Mouse (Mus musculus) bone marrow, adult 2 months (tissue): ENCODE measurements around the gene Slc17a5. TPM values are rescaled to one million over a fixed set of nuclear protein-coding genes. Genes with fewer than 3 reads are reported as not detected.

Experiments used
- H3K27ac ChIP-seq: fragments of 200-500 bp; 2 replicates; pipeline ENCODE4 v1.5.1; 2012; ENCODE audit warnings: low read depth, mild to moderate bottlenecking, control low read depth, inconsistent platforms, low read length; ENCODE audit not compliant: control insufficient read depth, poor library complexity, insufficient read depth
- H3K4me1 ChIP-seq: fragments of 200-500 bp; 2 replicates; pipeline ENCODE4 v1.6.1; 2011; ENCODE audit warnings: low read length; ENCODE audit not compliant: control insufficient read depth, insufficient read depth
- H3K4me3 ChIP-seq: fragments of 200-500 bp; replicated peaks from 2 replicates; pipeline ENCODE3; 2011; ENCODE audit warnings: mild to moderate bottlenecking, low read depth, low read length, control low read depth; ENCODE audit not compliant: control insufficient read depth
- CTCF ChIP-seq: fragments of 200-500 bp; IDR thresholded peaks from 2 replicates; pipeline ENCODE4 v1.5.1; 2011; ENCODE audit warnings: low read length, control low read depth; ENCODE audit not compliant: control insufficient read depth, insufficient read depth
- POLR2A ChIP-seq: fragments of 200-500 bp; IDR thresholded peaks from 2 replicates; pipeline ENCODE4 v1.6.1; 2011; ENCODE audit warnings: low read depth, mild to moderate bottlenecking, control low read depth, low read length, borderline replicate concordance; ENCODE audit not compliant: control insufficient read depth
- WGBS: fragments of 180-500 bp; shearing (Covaris S2); methylation state at CpG from one replicate; pipeline ENCODE4 v1.1.7; 2018; 5-methylcytosine and 5-hydroxymethylcytosine counted together
- polyA plus RNA-seq: library from polyadenylated mRNA; stranded (reverse); fragments of >200 nt; gene quantifications from 2 replicates; pipeline ENCODE4 v1.2.4, GENCODE M21; 2011; ENCODE audit warnings: low replicate concordance; ENCODE audit not compliant: missing spikeins, insufficient read depth, insufficient read length

Slc17a5 gene
- polyA plus RNA-seq: 0.83 and 2.3 TPM in 2 replicates

DNA sequence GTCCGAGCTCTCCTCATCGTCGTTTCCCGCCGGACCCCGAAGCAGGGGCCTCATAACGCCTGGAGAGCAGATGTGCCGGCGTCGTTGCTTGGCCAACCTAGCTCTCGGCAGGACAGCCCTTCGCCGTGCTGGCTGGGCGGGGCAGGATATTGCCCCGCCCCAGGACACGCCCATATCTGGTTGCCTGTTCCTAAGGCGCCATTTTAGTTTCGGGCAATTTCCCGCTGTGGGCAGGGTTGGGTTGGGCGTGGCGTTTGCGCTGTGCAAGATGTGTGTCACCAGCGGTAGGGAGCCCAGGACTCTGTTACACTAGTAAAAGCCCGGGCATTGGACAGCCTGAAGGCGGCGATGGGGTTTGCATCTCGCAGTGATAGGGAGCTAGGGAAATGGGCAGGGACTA is at the start of gene Slc17a5:
TSS of gene Slc17a5 (minus strand) at position 128 of the 400 bp plus-strand sequence.
- WGBS: under 1% methylated on average over 27 of the region's 27 CpGs
- Histone ChIP-seq H3K27ac (peak within 1 kb of the TSS; percentile 56), H3K4me3 (peak within 1 kb of the TSS; percentile 91), H3K4me1 (no peaks in the 10 kb centered on the region)
- TF ChIP-seq CTCF: no peak
- TF ChIP-seq POLR2A: peak; percentile 72

DNA sequence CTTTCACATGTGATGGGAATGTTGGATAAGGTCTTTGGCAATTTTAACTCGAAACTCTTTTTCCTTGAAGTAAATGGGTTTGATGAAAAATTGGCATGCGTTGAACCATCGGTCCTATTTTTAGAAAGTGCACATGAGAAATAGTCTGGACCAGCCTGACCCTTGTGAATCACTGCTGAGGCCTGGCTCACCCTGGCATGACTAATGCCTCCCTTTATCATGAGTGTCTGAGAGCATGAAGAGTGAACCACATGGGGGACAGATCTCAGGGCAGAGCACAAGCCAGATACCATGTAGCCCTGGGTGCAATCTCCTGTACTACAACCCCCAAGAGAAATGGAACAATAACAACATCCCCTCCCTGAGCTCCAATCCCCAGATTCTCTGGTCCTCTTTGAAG is 46.1 kb upstream of the Slc17a5 start:
- 84% methylated on average over 3 of the region's 3 CpGs for WGBS
- no peak overlapping the region for H3K4me3 ChIP-seq
- H3K27ac ChIP-seq: no peak overlapping the region
- no peaks in the 10 kb centered on the region for H3K4me1 ChIP-seq
- TF ChIP-seq POLR2A (no peak), CTCF (no peak)

DNA sequence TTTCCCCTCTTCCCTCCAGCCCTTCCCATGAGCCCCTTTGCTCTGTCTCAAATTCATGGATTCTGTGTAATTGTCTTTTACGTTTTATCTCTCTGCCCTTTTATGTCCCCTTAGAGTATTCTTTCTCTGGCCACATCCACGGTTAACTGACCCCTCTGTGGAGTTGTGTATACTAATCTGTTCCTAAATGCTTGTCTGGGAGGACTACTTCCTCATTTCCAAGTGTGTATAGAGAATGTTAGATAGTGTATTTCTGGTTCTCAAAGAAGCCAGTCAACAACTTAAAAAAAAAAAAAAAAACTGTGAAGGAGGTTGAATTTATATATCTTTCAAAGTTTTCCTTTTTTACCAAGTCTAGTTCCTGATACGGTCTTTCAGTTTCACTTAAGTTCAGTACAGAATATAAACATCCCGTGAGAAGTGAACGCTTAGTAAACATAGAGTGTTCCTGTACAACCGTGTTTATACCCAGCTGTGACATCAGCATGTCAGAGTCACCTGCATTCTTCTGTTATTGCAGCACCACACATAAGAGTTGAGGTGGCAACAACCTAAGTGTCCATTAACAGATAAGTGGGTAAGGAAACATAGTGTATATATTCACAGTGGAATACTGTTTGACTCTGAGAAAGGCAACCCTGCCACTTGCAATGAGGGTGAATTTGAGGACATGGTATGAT is 44.1 kb upstream of the Slc17a5 start:
- Histone ChIP-seq H3K27ac (no peak overlapping the region), H3K4me3 (no peak overlapping the region), H3K4me1 (no peaks in the 10 kb centered on the region)
- TF ChIP-seq POLR2A (no peak), CTCF (no peak)
- WGBS: 18% methylated on average over 6 of the region's 6 CpGs

DNA sequence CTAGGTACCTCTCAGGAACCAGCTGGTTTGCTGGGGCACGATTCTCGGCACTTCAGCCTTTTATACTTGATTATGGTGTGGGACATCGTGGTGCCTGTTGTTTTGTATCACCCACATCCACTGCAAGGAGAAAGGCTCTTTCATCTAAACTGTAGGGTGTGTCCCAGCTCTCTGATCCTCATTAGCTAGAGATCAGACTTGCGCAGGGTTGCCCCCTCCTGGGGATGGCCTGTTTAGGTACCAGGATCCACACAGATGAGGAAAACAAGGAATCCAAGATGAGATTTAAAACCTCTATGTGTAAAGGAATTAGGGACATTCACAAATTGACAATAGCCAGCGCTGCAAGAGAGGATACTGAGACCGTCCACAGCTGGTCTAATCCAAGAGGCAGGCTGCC is 42.1 kb upstream of the Slc17a5 start:
- Histone ChIP-seq H3K27ac (no peak overlapping the region), H3K4me3 (no peak overlapping the region), H3K4me1 (no peaks in the 10 kb centered on the region)
- 64% methylated on average over 6 of the region's 6 CpGs for WGBS
- no peak for TF ChIP-seq CTCF
- no peak for TF ChIP-seq POLR2A

DNA sequence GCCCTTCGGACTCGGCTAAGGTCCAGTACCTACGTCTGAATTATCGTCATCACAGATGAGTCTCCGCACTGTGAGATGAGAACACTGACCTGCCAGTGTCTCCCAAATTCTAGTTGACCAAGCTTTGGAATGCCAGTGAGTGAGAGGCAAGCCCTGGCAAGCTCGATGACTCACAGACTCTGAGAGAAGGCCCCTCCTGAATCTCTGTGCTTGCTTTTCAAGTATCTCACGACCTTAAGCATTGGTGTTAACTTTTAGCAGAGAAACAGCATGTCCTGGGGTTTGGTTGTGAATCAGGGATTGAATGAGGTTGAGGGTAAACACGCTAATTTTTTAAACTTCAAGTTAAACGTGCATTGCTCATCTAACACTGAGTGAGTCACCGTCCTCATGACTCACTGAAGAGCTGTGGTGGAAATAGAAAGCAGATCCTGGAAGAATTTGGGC is 35.5 kb upstream of the Slc17a5 start:
- Histone ChIP-seq H3K27ac (no peak overlapping the region), H3K4me3 (no peak overlapping the region), H3K4me1 (no peaks in the 10 kb centered on the region)
- WGBS: 65% methylated on average over 10 of the region's 10 CpGs
- TF ChIP-seq POLR2A (no peak), CTCF (no peak)

DNA sequence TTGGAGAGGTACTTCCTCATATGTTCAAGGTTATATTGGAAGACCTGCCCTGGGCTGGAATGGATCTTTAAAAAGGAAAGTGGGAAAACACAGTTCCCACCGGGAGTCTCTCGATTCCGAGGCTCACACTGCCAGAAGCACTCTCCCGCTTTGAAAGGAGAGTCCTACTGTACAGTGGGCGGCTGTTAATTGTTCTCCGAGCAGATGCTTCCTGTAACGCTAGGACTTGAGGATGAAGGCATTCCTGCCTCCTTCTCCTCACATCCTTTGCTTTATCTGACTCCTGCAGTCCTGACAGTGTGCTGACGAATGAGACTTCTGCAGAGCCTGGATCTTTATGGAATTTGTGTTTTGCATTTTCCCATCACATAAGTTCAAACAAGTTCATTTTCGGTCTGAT is 31.4 kb upstream of the Slc17a5 start:
- TF ChIP-seq POLR2A: no peak
- TF ChIP-seq CTCF: no peak
- 69% methylated on average over 9 of the region's 9 CpGs for WGBS
- Histone ChIP-seq H3K4me1 (no peaks in the 10 kb centered on the region; the same call in 1 of the 2 replicates), H3K27ac (no peak overlapping the region), H3K4me3 (no peak overlapping the region)

DNA sequence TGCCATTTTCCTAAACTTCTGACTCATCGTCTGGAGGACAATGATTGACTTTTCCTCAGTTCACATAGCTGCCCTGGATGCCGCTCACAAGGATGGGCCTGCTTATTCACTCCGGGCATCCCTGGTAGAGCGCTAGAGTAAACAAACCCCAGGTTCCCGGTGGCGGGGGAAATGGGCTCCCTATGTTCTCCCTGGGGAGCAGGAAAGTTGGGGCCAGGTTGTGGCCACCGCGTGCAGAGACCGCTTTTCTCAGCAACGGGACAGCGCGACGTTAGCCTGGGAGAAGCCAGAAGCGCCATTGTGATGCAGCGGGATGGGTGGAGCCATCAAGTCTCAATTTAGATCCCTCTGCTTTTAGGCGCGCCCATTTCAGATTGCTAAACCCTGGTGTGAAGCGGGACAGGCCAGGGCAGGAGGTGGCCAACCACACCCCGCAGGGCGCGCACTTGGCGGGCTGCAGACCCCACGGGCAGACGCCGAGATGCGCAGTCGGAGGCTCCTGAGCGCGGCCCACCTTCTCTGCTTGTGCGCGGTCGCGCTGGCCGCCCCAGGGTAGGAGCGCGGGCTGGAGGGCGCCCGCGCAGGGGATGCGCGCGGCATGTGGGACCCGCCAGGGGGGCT is 27.7 kb upstream of the Slc17a5 start, which contains the start of gene Cd109:
TSS of gene Cd109 (plus strand) at position 146 of the 621 bp plus-strand sequence.
- no peak within 1 kb of the TSS; the same call in 1 of the 2 replicates for H3K27ac ChIP-seq
- WGBS: 1% methylated on average over 43 of the region's 43 CpGs
- TF ChIP-seq POLR2A: no peak
- no peak for TF ChIP-seq CTCF
- H3K4me3 ChIP-seq: no peak within 1 kb of the TSS
- H3K4me1 ChIP-seq: no peaks in the 10 kb centered on the region; the same call in 1 of the 2 replicates

DNA sequence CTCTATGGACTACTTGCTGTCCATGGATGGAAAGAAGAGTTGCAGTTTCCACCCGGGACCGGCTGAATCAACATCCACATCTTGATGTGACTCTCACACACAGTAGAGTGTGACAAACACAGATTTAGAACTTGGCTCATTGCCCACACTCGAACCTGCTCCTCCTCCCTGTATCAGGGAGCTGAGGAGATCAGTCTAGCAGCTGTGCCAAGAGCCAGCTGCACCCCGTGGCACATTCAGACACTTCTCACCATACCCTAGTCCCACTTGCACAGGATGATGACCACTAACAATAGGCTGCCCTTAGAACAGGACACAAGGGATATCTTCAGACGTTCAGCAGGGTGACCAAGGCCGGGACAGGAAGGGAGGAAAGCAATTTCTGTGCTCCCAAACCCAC is 26.4 kb upstream of the Slc17a5 start:
- TF ChIP-seq POLR2A: no peak
- no peak overlapping the region for H3K4me3 ChIP-seq
- whole genome bisulfite sequencing: 38% methylated on average over 6 of the region's 6 CpGs
- H3K27ac ChIP-seq: no peak overlapping the region
- no peaks in the 10 kb centered on the region; the same call in 1 of the 2 replicates for H3K4me1 ChIP-seq
